Mouse (Mus musculus) frontal cortex, postnatal 36 days (tissue): Measurements from ENCODE around the gene Med15.

Experiments used
- DNase-seq, 2 experiments: peaks; one replicate each; pipeline ENCODE4 v3.0.0; 2022; ENCODE audit warnings: low spot score in 2 of 2

Gene Med15

GRCm38 (mm10) chr16:17732431-17732830 is 260 bp downstream of the Med15 start:
- DNase-seq = no peak

- DNase-seq = no peak
Observed at GRCm38 (mm10) chr16:17732021-17732420, 670 bp downstream of the Med15 start.

GRCm38 (mm10) chr16:17729974-17730373 is 2.7 kb downstream of the Med15 start:
- DNase-seq = no peak

GRCm38 (mm10) chr16:17727179-17727861 is 5.4 kb downstream of the Med15 start:
- DNase-seq = peak in 1 of 2 experiments; percentile 20

- no peak for DNase-seq
Observed at GRCm38 (mm10) chr16:17724448-17724847, 8.2 kb downstream of the Med15 start.

GRCm38 (mm10) chr16:17723325-17723626 is 9.4 kb downstream of the Med15 start:
- no peak for DNase-seq

- DNase-seq = peak; percentile 89 to 90
Observed at GRCm38 (mm10) chr16:17722461-17723324, 10.0 kb downstream of the Med15 start.

- DNase-seq = peak; percentile 28 to 51
Observed at GRCm38 (mm10) chr16:17721822-17722460, 10.8 kb downstream of the Med15 start.

- no peak for DNase-seq
Observed at GRCm38 (mm10) chr16:17721114-17721808, 11.4 kb downstream of the Med15 start.

GRCm38 (mm10) chr16:17717791-17718190 is 14.9 kb downstream of the Med15 start:
- DNase-seq = no peak

- DNase-seq = no peak
Observed at GRCm38 (mm10) chr16:17707541-17707940, 25.1 kb downstream of the Med15 start.

GRCm38 (mm10) chr16:17701043-17701405 is 31.7 kb downstream of the Med15 start:
- no peak for DNase-seq

- no peak for DNase-seq
Observed at GRCm38 (mm10) chr16:17700386-17701042, 32.2 kb downstream of the Med15 start.

GRCm38 (mm10) chr16:17694860-17695259 is 37.8 kb downstream of the Med15 start:
- DNase-seq = no peak

- no peak for DNase-seq
Observed at GRCm38 (mm10) chr16:17669886-17670285, 62.8 kb downstream of the Med15 start.

- no peak for DNase-seq
Observed at GRCm38 (mm10) chr16:17665568-17665967, 67.1 kb downstream of the Med15 start.

GRCm38 (mm10) chr16:17656212-17656871 is 76.3 kb downstream of the Med15 start:
- DNase-seq = no peak

- no peak for DNase-seq
Observed at GRCm38 (mm10) chr16:17654188-17654795, 78.4 kb downstream of the Med15 start.

GRCm38 (mm10) chr16:17653601-17654000 is 79.1 kb downstream of the Med15 start:
- no peak for DNase-seq

- DNase-seq = no peak
Observed at GRCm38 (mm10) chr16:17652607-17653006, 80.1 kb downstream of the Med15 start.

GRCm38 (mm10) chr16:17650711-17651110 is 82.0 kb downstream of the Med15 start:
- DNase-seq = no peak
